13 mouse cellular contexts compared by ENCODE assay signal in the genomic region with DNA sequence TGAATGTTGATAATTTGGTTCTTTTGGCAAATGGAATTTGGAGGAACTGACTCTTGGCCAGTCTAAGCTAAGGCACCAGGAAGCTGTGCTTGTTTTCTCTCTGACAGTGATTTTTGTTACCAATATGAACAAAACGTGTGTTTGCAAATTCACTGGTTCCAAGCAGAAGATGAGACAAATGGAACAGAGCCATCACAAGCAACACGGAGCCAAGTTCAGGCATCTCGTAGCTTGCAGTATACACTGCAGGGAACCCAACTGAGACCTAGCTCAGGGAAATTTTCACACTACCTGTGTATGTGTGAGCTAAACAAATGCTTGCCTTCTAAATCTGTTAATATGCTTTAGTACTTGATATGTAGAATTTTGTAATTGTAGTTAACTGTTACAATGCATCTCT.
"Had no signal": no experiment of that assay in that cellular context is flagged by ENCODE, and none has a peak within 500 bp of the region (broad histone marks: within the 10 kb centered on the region; RNA-seq: fewer than 3 reads in every experiment).

No protein-coding gene starts in this region.

- H3K9me3 ChIP-seq: kidney, embryonic 15.5 days; limb, embryonic 10.5 days; liver, embryonic 12.5 days; midbrain, embryonic 10.5 days; neural tube, embryonic 12.5 days had no signal

- H3K27ac ChIP-seq: kidney, embryonic 15.5 days; limb, embryonic 10.5 days; liver, embryonic 12.5 days; midbrain, embryonic 10.5 days; neural tube, embryonic 12.5 days; stomach, postnatal 0 days had no signal

- H3K36me3 ChIP-seq: kidney, embryonic 15.5 days; limb, embryonic 10.5 days; liver, embryonic 12.5 days; midbrain, embryonic 10.5 days; neural tube, embryonic 12.5 days had no signal

- H3K4me2 ChIP-seq: kidney, embryonic 15.5 days; liver, embryonic 12.5 days; lung, embryonic 14.5 days; neural tube, embryonic 12.5 days had no signal

- DNase-seq: kidney, postnatal 25 days; layer of hippocampus, adult 9-11 months; lung, embryonic 14.5 days; lung, postnatal 10 days; lung, postnatal 4 days; midbrain, embryonic 14.5 days; thymus, postnatal 36 days had no signal

- H3K27me3 ChIP-seq: kidney, embryonic 15.5 days; liver, embryonic 12.5 days; neural tube, embryonic 12.5 days had no signal

- H3K4me1 ChIP-seq: kidney, embryonic 15.5 days; limb, embryonic 10.5 days; liver, embryonic 12.5 days; midbrain, embryonic 10.5 days; neural tube, embryonic 12.5 days had no signal

- H3K9ac ChIP-seq: kidney, embryonic 15.5 days; liver, embryonic 12.5 days; lung, embryonic 14.5 days; neural tube, embryonic 12.5 days had no signal

- H3K4me3 ChIP-seq: kidney, embryonic 15.5 days; limb, embryonic 10.5 days; liver, embryonic 12.5 days; midbrain, embryonic 10.5 days; neural tube, embryonic 12.5 days had no signal

- ATAC-seq: liver, embryonic 12.5 days had no signal
